Mouse (Mus musculus) bone marrow macrophage, adult 2 months (primary cell): ENCODE data around the gene Rplp2. TPM values are rescaled to one million over a fixed set of nuclear protein-coding genes. Genes with fewer than 3 reads are reported as not detected.

Source experiments
- H3K27ac ChIP-seq: 2 replicates; pipeline ENCODE4 v1.5.1; 2012; ENCODE audit warnings: low read depth, low read length; ENCODE audit not compliant: insufficient read depth
- H3K4me1 ChIP-seq: 2 replicates; pipeline ENCODE4 v1.6.1; 2012; ENCODE audit warnings: low read length; ENCODE audit not compliant: control insufficient read depth, insufficient read depth
- H3K4me3 ChIP-seq: 2 replicates; pipeline ENCODE4 v1.5.1; 2012; ENCODE audit warnings: mild to moderate bottlenecking, low read length, moderate library complexity; ENCODE audit not compliant: insufficient read depth
- CTCF ChIP-seq: IDR thresholded peaks from 2 replicates; pipeline ENCODE4 v1.5.1; 2012; ENCODE audit warnings: low read depth, mild to moderate bottlenecking, low read length, moderate library complexity
- POLR2A ChIP-seq: IDR thresholded peaks from 2 replicates; pipeline ENCODE4 v1.6.1; 2012; ENCODE audit warnings: mild to moderate bottlenecking, low read depth, low read length, borderline replicate concordance
- polyA plus RNA-seq: library from polyadenylated mRNA; stranded (reverse); fragments of >200 nt; gene quantifications from 2 replicates; pipeline ENCODE4 v1.2.4, GENCODE M21; 2012; ENCODE audit not compliant: missing spikeins, insufficient read depth, insufficient read length

The Rplp2 gene
- polyA plus RNA-seq, 1 experiment: 2,115 TPM

DNA sequence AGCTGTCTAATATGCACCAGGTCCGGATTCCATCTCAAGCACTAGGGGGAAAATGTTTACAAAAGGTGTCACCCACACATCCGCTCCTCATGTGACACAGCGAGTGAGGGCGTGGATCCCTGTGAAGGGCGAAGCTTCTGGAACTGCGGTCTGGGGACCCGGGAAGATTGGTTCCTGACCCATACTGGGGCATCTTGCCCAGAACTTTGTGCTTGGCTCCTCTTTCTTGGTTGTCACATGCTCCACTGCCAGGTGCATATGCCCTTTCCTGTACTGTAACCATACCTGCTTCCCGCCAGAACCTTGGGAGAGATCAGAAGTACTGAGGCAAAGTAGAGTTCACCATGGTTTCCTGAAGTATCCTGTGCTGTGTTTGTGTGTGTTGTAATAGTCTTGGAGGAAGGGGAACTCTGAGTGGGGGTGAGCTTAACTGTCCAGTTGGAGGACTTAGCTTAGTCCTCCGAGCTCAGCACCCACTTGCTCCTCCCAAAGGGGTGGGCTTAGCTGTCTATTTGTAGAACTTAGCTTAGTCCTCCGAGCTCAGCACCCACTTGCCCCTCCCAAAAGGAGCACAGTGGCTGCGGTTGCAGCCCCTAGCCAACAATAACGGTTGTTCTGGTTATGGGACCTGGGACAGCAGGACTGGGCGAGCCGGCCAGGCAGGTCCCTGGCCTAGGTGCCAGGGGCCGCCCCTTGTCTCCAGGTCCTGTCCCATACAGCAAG lies 13.4 kb downstream of the Rplp2 start, which contains the start of gene Cracr2b:
Gene Cracr2b (plus strand): TSS at position 704 of the 723 bp plus-strand sequence.
- Histone ChIP-seq H3K4me1 (peaks cover 64% of the 10 kb centered on the region), H3K27ac (peak within 1 kb of the TSS; percentile 79), H3K4me3 (peak within 1 kb of the TSS; percentile 56)
- TF ChIP-seq POLR2A: no peak
- TF ChIP-seq CTCF: no peak

DNA sequence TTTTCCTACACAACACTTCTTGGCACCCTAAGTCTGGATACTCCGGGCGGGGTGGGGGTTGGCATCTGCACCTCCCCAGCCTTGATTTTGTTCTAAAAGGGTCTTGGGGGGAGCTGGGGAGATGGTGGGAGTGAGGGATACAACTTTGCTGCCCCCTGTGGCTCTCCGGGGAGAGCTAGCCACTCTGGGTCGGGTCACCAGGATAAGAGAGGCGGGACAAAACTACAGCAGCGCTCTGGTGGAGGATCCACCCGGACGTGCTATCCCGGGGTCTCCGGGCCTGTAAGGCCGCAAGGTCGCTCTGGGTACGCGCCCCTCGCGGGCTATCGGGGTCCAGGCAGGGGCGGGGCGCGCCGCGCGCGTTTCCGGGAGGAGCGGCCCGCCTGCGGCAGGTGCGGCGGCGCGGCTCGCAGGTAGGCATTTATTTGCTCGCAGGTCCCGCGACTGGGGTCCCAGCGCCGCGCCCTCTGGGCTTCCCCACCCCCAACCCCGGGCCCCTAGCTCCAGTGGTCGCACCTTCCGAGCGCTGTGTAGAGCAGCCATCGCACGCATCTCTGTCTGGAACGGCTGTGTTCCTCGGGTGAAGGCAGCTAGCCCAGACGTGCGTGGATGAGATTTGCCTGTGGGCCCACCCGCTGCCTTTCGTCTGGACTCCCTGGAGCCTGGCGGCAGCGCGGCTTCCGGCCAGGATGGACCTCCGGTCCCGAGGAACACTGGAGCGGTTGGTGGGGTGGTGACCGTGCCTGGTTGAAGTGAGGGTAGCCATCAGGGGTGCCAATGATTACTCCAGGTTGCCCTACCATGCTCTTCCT lies 14.6 kb downstream of the Rplp2 start:
- Histone ChIP-seq H3K27ac (no peak overlapping the region), H3K4me1 (peaks cover 69% of the 10 kb centered on the region), H3K4me3 (peak overlapping the region; percentile 56)
- peak; percentile 14; the same call in 1 of the 2 replicates for TF ChIP-seq CTCF
- TF ChIP-seq POLR2A: no peak

GRCm38 (mm10) chr7:141462333-141462821 lies 15.2 kb downstream of the Rplp2 start:
- peaks cover 66% of the 10 kb centered on the region for H3K4me1 ChIP-seq
- H3K4me3 ChIP-seq: peak overlapping the region; percentile 34
- TF ChIP-seq CTCF: no peak
- no peak for TF ChIP-seq POLR2A

DNA sequence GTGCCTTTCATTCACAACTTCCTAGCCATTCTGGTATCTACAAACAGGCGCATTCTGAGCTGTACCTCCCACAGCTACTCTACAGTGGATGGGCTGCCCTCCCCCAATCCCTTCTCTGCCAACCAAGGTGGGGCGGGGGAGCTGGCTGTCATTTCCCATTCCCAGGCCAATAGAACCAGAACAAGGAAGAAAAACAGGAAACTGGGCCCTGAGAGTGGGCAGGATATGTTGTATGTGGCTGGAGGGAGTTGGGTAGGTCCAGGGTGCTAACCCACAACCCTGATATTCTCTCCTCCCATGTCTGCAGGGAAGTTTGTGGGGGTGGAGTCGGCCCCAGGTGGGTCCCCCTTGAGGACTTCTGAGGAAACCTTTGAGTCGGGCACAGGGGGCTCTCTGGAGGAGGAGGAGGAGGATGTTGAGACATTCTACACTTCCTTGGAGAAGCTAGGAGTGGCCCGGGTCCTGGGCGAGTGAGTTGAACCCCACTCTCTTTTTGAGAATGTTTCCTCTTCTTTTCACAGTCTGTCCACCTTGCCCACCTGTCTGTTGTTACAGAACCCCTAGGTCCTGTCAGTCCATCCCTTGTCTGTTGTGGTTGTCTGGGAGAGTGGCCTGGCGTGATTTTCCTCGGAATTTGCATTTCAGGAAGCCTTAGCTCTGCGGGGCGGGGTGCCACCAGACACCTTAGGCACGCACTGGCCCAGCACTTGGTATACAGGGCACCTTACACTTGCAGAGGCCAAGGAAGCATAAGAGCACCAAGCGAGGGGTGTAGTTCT lies 16.8 kb downstream of the Rplp2 start:
- TF ChIP-seq POLR2A (no peak), CTCF (no peak)
- Histone ChIP-seq H3K4me1 (peaks cover 68% of the 10 kb centered on the region), H3K4me3 (no peak overlapping the region), H3K27ac (no peak overlapping the region)

More at GRCm38 (mm10) chr7:141462333-141462821, 15.2 kb downstream of the Rplp2 start:
- no peak overlapping the region for H3K27ac ChIP-seq

- Histone ChIP-seq H3K27ac (no peak overlapping the region), H3K4me3 (no peak overlapping the region), H3K4me1 (peaks cover 69% of the 10 kb centered on the region)
- TF ChIP-seq POLR2A (no peak), CTCF (no peak)
Observed at GRCm38 (mm10) chr7:141464603-141465201, 17.5 kb downstream of the Rplp2 start.

DNA sequence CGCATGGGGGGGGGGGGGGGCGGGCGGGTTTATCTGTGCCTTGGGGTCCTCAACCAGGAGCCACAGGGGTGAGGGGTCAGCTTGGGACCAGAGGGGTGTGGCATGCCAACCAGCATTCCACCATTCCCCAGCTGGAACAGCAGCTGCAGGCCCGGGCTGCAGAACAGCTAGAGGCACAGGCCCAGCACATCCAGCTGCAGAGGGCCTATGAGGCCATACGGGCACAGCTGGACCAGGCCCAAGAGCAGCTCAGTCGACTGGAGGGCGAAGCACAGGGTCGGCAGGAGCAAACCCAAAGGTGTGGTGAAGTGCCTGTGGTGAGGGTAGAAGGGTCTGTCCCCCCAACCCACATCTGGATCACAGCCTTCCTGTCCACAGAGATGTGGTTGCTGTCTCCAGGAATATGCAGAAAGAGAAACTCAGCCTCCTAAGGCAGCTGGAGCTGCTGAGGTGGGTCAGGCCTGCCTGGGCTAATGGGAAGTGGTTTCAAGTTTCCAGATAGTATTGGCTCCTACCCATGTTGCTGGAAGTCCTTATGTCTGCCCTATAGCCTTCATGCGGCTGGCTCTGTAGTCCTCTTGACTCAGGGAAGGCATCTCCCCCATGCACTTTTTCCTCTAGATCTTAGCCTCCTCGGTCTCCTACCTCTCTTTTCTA lies 18.3 kb downstream of the Rplp2 start:
- Histone ChIP-seq H3K4me1 (peaks cover 69% of the 10 kb centered on the region), H3K27ac (peak overlapping the region; percentile 66), H3K4me3 (peak overlapping the region; percentile 21; the same call in 1 of the 2 replicates)
- TF ChIP-seq POLR2A (no peak), CTCF (no peak)

DNA sequence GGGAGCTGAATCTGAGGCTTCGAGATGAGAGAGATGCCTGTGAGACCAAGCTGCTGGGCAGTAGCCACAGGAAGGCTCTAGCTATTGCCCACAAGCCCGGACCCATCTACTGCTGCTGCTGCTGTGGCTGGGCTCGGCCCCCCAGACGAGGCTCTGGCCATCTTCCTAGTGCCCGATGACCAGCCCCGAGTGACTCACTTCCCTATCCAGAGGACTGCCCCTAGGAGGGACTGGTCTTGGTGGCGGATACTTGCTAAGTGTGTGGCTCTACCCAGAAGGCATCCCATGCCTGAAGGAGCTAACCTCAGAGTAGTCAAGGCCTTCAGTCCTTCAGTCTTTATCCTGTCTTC lies 18.9 kb downstream of the Rplp2 start:
- Histone ChIP-seq H3K4me1 (peaks cover 69% of the 10 kb centered on the region), H3K27ac (peak overlapping the region; percentile 66), H3K4me3 (peak overlapping the region; percentile 21; the same call in 1 of the 2 replicates)
- TF ChIP-seq CTCF (no peak), POLR2A (no peak)

DNA sequence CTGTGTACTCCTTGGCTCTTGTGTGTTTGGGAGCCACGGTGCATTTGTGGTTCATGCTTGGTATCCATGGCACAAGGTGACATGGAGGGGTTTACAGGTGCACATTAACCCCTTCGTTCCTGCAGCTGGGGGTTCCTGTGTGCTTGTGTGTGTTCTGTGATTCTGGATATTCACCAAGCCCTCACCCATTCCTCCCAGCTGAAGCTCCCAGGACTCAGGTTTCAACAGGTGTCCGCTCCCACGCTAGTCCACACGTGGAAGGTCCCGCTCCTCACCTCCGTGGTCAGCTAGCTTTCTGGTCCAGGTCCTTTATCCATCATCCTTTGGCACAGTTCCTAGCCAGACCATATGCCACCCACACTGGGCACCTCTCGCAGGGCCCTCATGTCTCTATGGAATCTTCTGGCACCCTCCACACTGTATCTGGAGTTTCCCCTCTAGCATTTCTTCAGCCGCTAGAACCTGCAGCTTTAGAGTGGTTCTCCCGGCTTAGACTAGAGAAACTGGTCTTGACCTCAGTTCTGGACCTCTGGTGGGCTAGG lies 19.5 kb downstream of the Rplp2 start:
- TF ChIP-seq CTCF: no peak
- no peak for TF ChIP-seq POLR2A
- H3K27ac ChIP-seq: peak overlapping the region; percentile 41
- peaks cover 69% of the 10 kb centered on the region for H3K4me1 ChIP-seq
- peak overlapping the region; percentile 75 for H3K4me3 ChIP-seq
